Mouse (Mus musculus): ENCODE measurements around the gene Fras1. TPM values are rescaled to one million over a fixed set of nuclear protein-coding genes. Genes with fewer than 3 reads are reported as not detected.

The Fras1 gene
- polyA plus RNA-seq, 1 experiment, result 0.22 TPM

GRCm38 (mm10) chr5:96363950-96364349 is 9.8 kb upstream of the Fras1 start:
- no peak overlapping the region for H3K27ac ChIP-seq (ENCODE audit: control insufficient read depth, insufficient read depth, low read depth, low read length)
- no peaks in the 10 kb centered on the region for H3K27me3 ChIP-seq (ENCODE audit: control insufficient read depth, insufficient read depth, low read length)
- H3K4me1 ChIP-seq (ENCODE audit: control insufficient read depth, insufficient read depth, low read length), result no peaks in the 10 kb centered on the region
- no peaks in the 10 kb centered on the region for H3K36me3 ChIP-seq (ENCODE audit: control insufficient read depth, insufficient read depth, low read length)
- no peak for TF ChIP-seq CTCF (IDR thresholded peaks at IDR 0.05; ENCODE audit: control insufficient read depth, insufficient read depth, insufficient replicate concordance, low read depth, low read length)
- TF ChIP-seq POLR2A (IDR thresholded peaks at IDR 0.05; ENCODE audit: control insufficient read depth, low read depth, low read length), result no peak
- no peak overlapping the region for H3K4me3 ChIP-seq (ENCODE audit: control insufficient read depth, low read depth, low read length)

- TF ChIP-seq POLR2A (IDR thresholded peaks at IDR 0.05; ENCODE audit: control insufficient read depth, low read depth, low read length), result no peak
- TF ChIP-seq CTCF (IDR thresholded peaks at IDR 0.05; ENCODE audit: control insufficient read depth, insufficient read depth, insufficient replicate concordance, low read depth, low read length), result no peak
- H3K4me3 ChIP-seq (ENCODE audit: control insufficient read depth, low read depth, low read length), result no peak overlapping the region
These were observed 8.2 kb upstream of the Fras1 start for GRCm38 (mm10) chr5:96365590-96365989.

GRCm38 (mm10) chr5:96367260-96367659 is 6.5 kb upstream of the Fras1 start:
- TF ChIP-seq POLR2A (IDR thresholded peaks at IDR 0.05; ENCODE audit: control insufficient read depth, low read depth, low read length) (no peak), CTCF (IDR thresholded peaks at IDR 0.05; ENCODE audit: control insufficient read depth, insufficient read depth, insufficient replicate concordance, low read depth, low read length) (no peak)
- no peaks in the 10 kb centered on the region for H3K27me3 ChIP-seq (ENCODE audit: control insufficient read depth, insufficient read depth, low read length)

More at GRCm38 (mm10) chr5:96365590-96365989, 8.2 kb upstream of the Fras1 start:
- H3K36me3 ChIP-seq (ENCODE audit: control insufficient read depth, insufficient read depth, low read length), result no peaks in the 10 kb centered on the region
- no peak overlapping the region for H3K27ac ChIP-seq (ENCODE audit: control insufficient read depth, insufficient read depth, low read depth, low read length)
- no peaks in the 10 kb centered on the region for H3K4me1 ChIP-seq (ENCODE audit: control insufficient read depth, insufficient read depth, low read length)
- H3K27me3 ChIP-seq (ENCODE audit: control insufficient read depth, insufficient read depth, low read length), result no peaks in the 10 kb centered on the region

GRCm38 (mm10) chr5:96373106-96373505 is 649 bp upstream of the Fras1 start:
- no peaks in the 10 kb centered on the region for H3K36me3 ChIP-seq (ENCODE audit: control insufficient read depth, insufficient read depth, low read length)
- peaks cover 11% of the 10 kb centered on the region for H3K4me1 ChIP-seq (ENCODE audit: control insufficient read depth, insufficient read depth, low read length)
- no peak overlapping the region for H3K27ac ChIP-seq (ENCODE audit: control insufficient read depth, insufficient read depth, low read depth, low read length)
- no peak for TF ChIP-seq CTCF (IDR thresholded peaks at IDR 0.05; ENCODE audit: control insufficient read depth, insufficient read depth, insufficient replicate concordance, low read depth, low read length)
- TF ChIP-seq POLR2A (IDR thresholded peaks at IDR 0.05; ENCODE audit: control insufficient read depth, low read depth, low read length), result no peak
- H3K27me3 ChIP-seq (ENCODE audit: control insufficient read depth, insufficient read depth, low read length), result no peaks in the 10 kb centered on the region
- no peak overlapping the region for H3K4me3 ChIP-seq (ENCODE audit: control insufficient read depth, low read depth, low read length)

More at GRCm38 (mm10) chr5:96367260-96367659, 6.5 kb upstream of the Fras1 start:
- Histone ChIP-seq H3K36me3 (ENCODE audit: control insufficient read depth, insufficient read depth, low read length) (no peaks in the 10 kb centered on the region), H3K27ac (ENCODE audit: control insufficient read depth, insufficient read depth, low read depth, low read length) (no peak overlapping the region), H3K4me1 (ENCODE audit: control insufficient read depth, insufficient read depth, low read length) (no peaks in the 10 kb centered on the region), H3K4me3 (ENCODE audit: control insufficient read depth, low read depth, low read length) (no peak overlapping the region)

- Histone ChIP-seq H3K36me3 (ENCODE audit: control insufficient read depth, insufficient read depth, low read length) (no peaks in the 10 kb centered on the region), H3K27me3 (ENCODE audit: control insufficient read depth, insufficient read depth, low read length) (no peaks in the 10 kb centered on the region), H3K27ac (ENCODE audit: control insufficient read depth, insufficient read depth, low read depth, low read length) (no peak overlapping the region), H3K4me1 (ENCODE audit: control insufficient read depth, insufficient read depth, low read length) (peaks cover 11% of the 10 kb centered on the region), H3K4me3 (ENCODE audit: control insufficient read depth, low read depth, low read length) (peak overlapping the region; percentile 51)
- TF ChIP-seq POLR2A (IDR thresholded peaks at IDR 0.05; ENCODE audit: control insufficient read depth, low read depth, low read length) (no peak), CTCF (IDR thresholded peaks at IDR 0.05; ENCODE audit: control insufficient read depth, insufficient read depth, insufficient replicate concordance, low read depth, low read length) (no peak)
These were observed 489 bp downstream of the Fras1 start for GRCm38 (mm10) chr5:96373986-96374901.

GRCm38 (mm10) chr5:96375391-96375831 is 1.7 kb downstream of the Fras1 start:
- no peak for TF ChIP-seq CTCF (IDR thresholded peaks at IDR 0.05; ENCODE audit: control insufficient read depth, insufficient read depth, insufficient replicate concordance, low read depth, low read length)
- no peak for TF ChIP-seq POLR2A (IDR thresholded peaks at IDR 0.05; ENCODE audit: control insufficient read depth, low read depth, low read length)
- H3K27me3 ChIP-seq (ENCODE audit: control insufficient read depth, insufficient read depth, low read length), result no peaks in the 10 kb centered on the region
- no peak overlapping the region for H3K4me3 ChIP-seq (ENCODE audit: control insufficient read depth, low read depth, low read length)
- no peak overlapping the region for H3K27ac ChIP-seq (ENCODE audit: control insufficient read depth, insufficient read depth, low read depth, low read length)
- H3K4me1 ChIP-seq (ENCODE audit: control insufficient read depth, insufficient read depth, low read length), result peaks cover 11% of the 10 kb centered on the region
- H3K36me3 ChIP-seq (ENCODE audit: control insufficient read depth, insufficient read depth, low read length), result no peaks in the 10 kb centered on the region

GRCm38 (mm10) chr5:96376216-96376615 is 2.5 kb downstream of the Fras1 start:
- H3K27ac ChIP-seq (ENCODE audit: control insufficient read depth, insufficient read depth, low read depth, low read length), result no peak overlapping the region
- H3K36me3 ChIP-seq (ENCODE audit: control insufficient read depth, insufficient read depth, low read length), result no peaks in the 10 kb centered on the region
- TF ChIP-seq CTCF (IDR thresholded peaks at IDR 0.05; ENCODE audit: control insufficient read depth, insufficient read depth, insufficient replicate concordance, low read depth, low read length), result no peak
- TF ChIP-seq POLR2A (IDR thresholded peaks at IDR 0.05; ENCODE audit: control insufficient read depth, low read depth, low read length), result no peak
- no peak overlapping the region for H3K4me3 ChIP-seq (ENCODE audit: control insufficient read depth, low read depth, low read length)
- H3K4me1 ChIP-seq (ENCODE audit: control insufficient read depth, insufficient read depth, low read length), result peaks cover 11% of the 10 kb centered on the region
- H3K27me3 ChIP-seq (ENCODE audit: control insufficient read depth, insufficient read depth, low read length), result no peaks in the 10 kb centered on the region

Measured in testis, adult 2 months (tissue).